ENCODE assay signal across 8 mouse cellular contexts in the genomic region with DNA sequence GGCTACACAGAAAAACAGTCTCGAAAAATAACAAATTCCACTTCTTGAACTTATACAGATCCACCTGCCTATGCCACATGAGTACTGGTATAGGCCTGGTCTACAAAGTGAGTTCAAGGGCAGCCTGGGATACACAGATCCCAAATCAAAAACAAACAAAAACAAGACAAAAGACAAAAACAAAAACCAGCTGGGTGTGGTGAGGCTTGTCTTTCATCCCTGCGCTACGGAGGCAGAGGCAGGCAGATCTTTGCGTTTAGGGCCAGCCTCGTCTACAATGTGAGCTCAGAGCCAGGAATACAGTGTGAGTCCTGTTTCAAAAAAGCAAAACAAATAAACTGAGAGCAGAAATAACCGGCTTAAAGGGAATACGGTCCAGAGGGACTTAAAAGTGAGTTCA. TPM values are rescaled to one million over a fixed set of nuclear protein-coding genes. Genes with fewer than 3 reads are reported as not detected.
DNase-seq lines count a peak whose midpoint lies in the region; ATAC-seq and TF ChIP-seq lines count a peak whose summit lies in the region.

No protein-coding gene starts in this region.

- TF ChIP-seq EP300 in lung, postnatal 0 days (IDR thresholded peaks at IDR 0.05): no peak

- TF ChIP-seq CTCF in lung, postnatal 0 days (IDR thresholded peaks at IDR 0.05): no peak

- H3K36me3 ChIP-seq in lung, postnatal 0 days (ENCODE audit: insufficient read depth, low read length): peaks cover 14% of the 10 kb centered on the region; the same call in 1 of the 2 replicates
- H3K36me3 ChIP-seq in embryonic facial prominence, embryonic 15.5 days: peaks cover 22% of the 10 kb centered on the region
- H3K36me3 ChIP-seq in limb, embryonic 13.5 days: peaks cover 23% of the 10 kb centered on the region
- peaks cover 23% of the 10 kb centered on the region for H3K36me3 ChIP-seq in stomach, embryonic 14.5 days (ENCODE audit: control insufficient read depth, insufficient read depth, low read length)

- H3K4me2 ChIP-seq in lung, postnatal 0 days (replicated peaks; ENCODE audit: low read depth, low read length): peak overlapping the region; percentile 50
- H3K4me2 ChIP-seq in embryonic facial prominence, embryonic 15.5 days (replicated peaks): peak overlapping the region; percentile 66
- H3K4me2 ChIP-seq in limb, embryonic 13.5 days (replicated peaks): peak overlapping the region; percentile 65
- H3K4me2 ChIP-seq in stomach, embryonic 14.5 days (replicated peaks; ENCODE audit: low read depth, low read length): peak overlapping the region; percentile 46

- no peak for ATAC-seq in lung, postnatal 0 days
- no peak for ATAC-seq in embryonic facial prominence, embryonic 15.5 days (ENCODE audit: insufficient number of reproducible peaks, low FRiP score, low TSS enrichment, low read depth)
- no peak for ATAC-seq in limb, embryonic 13.5 days (ENCODE audit: low FRiP score, low read depth)
- peak; percentile 2; the same call in 1 of the 2 replicates for ATAC-seq in stomach, embryonic 14.5 days (ENCODE audit: insufficient number of reproducible peaks, insufficient read depth, low FRiP score, low read depth)

- no peak for DNase-seq in lung, postnatal 0 days (ENCODE audit: low spot score)
- DNase-seq in lung, postnatal 14 days: no peak
- no peak for DNase-seq in right cerebral cortex, adult 2 months (ENCODE audit: low spot score in 2 of 2)
- no peak for DNase-seq in layer of hippocampus, adult 9-11 months
- no peak for DNase-seq in left cerebral cortex, adult 11 months (ENCODE audit: low spot score)

- no peaks in the 10 kb centered on the region for H3K27me3 ChIP-seq in lung, postnatal 0 days (replicated peaks; ENCODE audit: insufficient read depth, low read length)
- no peaks in the 10 kb centered on the region for H3K27me3 ChIP-seq in embryonic facial prominence, embryonic 15.5 days
- H3K27me3 ChIP-seq in limb, embryonic 13.5 days: no peaks in the 10 kb centered on the region
- no peaks in the 10 kb centered on the region for H3K27me3 ChIP-seq in stomach, embryonic 14.5 days (ENCODE audit: control insufficient read depth, insufficient read depth, low read length)

- peak overlapping the region; percentile 37 for H3K9ac ChIP-seq in lung, postnatal 0 days (replicated peaks; ENCODE audit: low read depth)
- H3K9ac ChIP-seq in embryonic facial prominence, embryonic 15.5 days: peak overlapping the region; percentile 24; the same call in 1 of the 2 replicates
- peak overlapping the region; percentile 64 for H3K9ac ChIP-seq in limb, embryonic 13.5 days
- H3K9ac ChIP-seq in stomach, embryonic 14.5 days (replicated peaks; ENCODE audit: low read depth, low read length): 0 out of 2 replicates have a peak overlapping the region, but pooled peaks have one; percentile 25

- H3K27ac ChIP-seq in lung, postnatal 0 days (ENCODE audit: low read length): peak overlapping the region; percentile 88
- peak overlapping the region; percentile 78 for H3K27ac ChIP-seq in embryonic facial prominence, embryonic 15.5 days (replicated peaks)
- peak overlapping the region; percentile 69; the same call in 1 of the 2 replicates for H3K27ac ChIP-seq in limb, embryonic 13.5 days
- peak overlapping the region; percentile 49; the same call in 1 of the 2 replicates for H3K27ac ChIP-seq in stomach, embryonic 14.5 days (ENCODE audit: low read length)

- peak overlapping the region; percentile 87 for H3K4me3 ChIP-seq in lung, postnatal 0 days (ENCODE audit: low read depth, low read length)
- peak overlapping the region; percentile 90 for H3K4me3 ChIP-seq in embryonic facial prominence, embryonic 15.5 days (replicated peaks)
- peak overlapping the region; percentile 90 for H3K4me3 ChIP-seq in limb, embryonic 13.5 days
- peak overlapping the region; percentile 70 for H3K4me3 ChIP-seq in stomach, embryonic 14.5 days (ENCODE audit: low read depth, low read length)

- H3K9me3 ChIP-seq in lung, postnatal 0 days (ENCODE audit: low read length): no peaks in the 10 kb centered on the region
- H3K9me3 ChIP-seq in embryonic facial prominence, embryonic 15.5 days (replicated peaks): no peaks in the 10 kb centered on the region
- no peaks in the 10 kb centered on the region for H3K9me3 ChIP-seq in limb, embryonic 13.5 days
- no peaks in the 10 kb centered on the region for H3K9me3 ChIP-seq in stomach, embryonic 14.5 days (ENCODE audit: control insufficient read depth, low read depth, low read length)

- H3K4me1 ChIP-seq in lung, postnatal 0 days (ENCODE audit: insufficient read depth, low read depth, low read length): peaks cover 11% of the 10 kb centered on the region; the same call in 1 of the 2 replicates
- peaks cover 27% of the 10 kb centered on the region for H3K4me1 ChIP-seq in embryonic facial prominence, embryonic 15.5 days
- H3K4me1 ChIP-seq in limb, embryonic 13.5 days: peaks cover 16% of the 10 kb centered on the region
- H3K4me1 ChIP-seq in stomach, embryonic 14.5 days (ENCODE audit: control insufficient read depth, insufficient read depth, low read length): peaks cover 9% of the 10 kb centered on the region

- WGBS in lung, postnatal 0 days: 59% methylated on average over 7 of the region's 7 CpGs
- WGBS in embryonic facial prominence, embryonic 15.5 days: 59% methylated on average over 7 of the region's 7 CpGs
- WGBS in limb, embryonic 13.5 days: 56% methylated on average over 7 of the region's 7 CpGs
- 62% methylated on average over 7 of the region's 7 CpGs for WGBS in stomach, embryonic 14.5 days

RNA-seq across cellular contexts. Expression of a gene that starts 0.5 kb away (rescaled TPM):
- polyA plus RNA-seq in lung, postnatal 0 days (2015; fragmentation: Nextera tagmentation; extraction: Ambion mirVana): 445 and 477 TPM in 2 replicates
- 318 and 334 TPM in 2 replicates for polyA plus RNA-seq in embryonic facial prominence, embryonic 15.5 days (2015; fragmentation: Nextera tagmentation; extraction: Ambion mirVana)
- 298 and 303 TPM in 2 replicates for polyA plus RNA-seq in limb, embryonic 13.5 days (2015; fragmentation: Nextera tagmentation; extraction: Ambion mirVana)
- 220 and 234 TPM in 2 replicates for polyA plus RNA-seq in stomach, embryonic 14.5 days (2014; fragmentation: Nextera tagmentation; extraction: Ambion mirVana)

RNA-seq across cellular contexts. Expression of a gene that starts 10.5 kb away (rescaled TPM):
- 38.5 and 39.2 TPM in 2 replicates for polyA plus RNA-seq in lung, postnatal 0 days (2015; fragmentation: Nextera tagmentation; extraction: Ambion mirVana)
- polyA plus RNA-seq in embryonic facial prominence, embryonic 15.5 days (2015; fragmentation: Nextera tagmentation; extraction: Ambion mirVana): 62.2 and 67.7 TPM in 2 replicates
- polyA plus RNA-seq in limb, embryonic 13.5 days (2015; fragmentation: Nextera tagmentation; extraction: Ambion mirVana): 69.8 and 71.9 TPM in 2 replicates
- polyA plus RNA-seq in stomach, embryonic 14.5 days (2014; fragmentation: Nextera tagmentation; extraction: Ambion mirVana): 54.0 and 56.7 TPM in 2 replicates

RNA-seq across cellular contexts. Expression of a gene that starts 41.1 kb away (rescaled TPM):
- polyA plus RNA-seq in lung, postnatal 0 days (2015; fragmentation: Nextera tagmentation; extraction: Ambion mirVana): 0.11 and 0.31 TPM in 2 replicates
- 2.2 TPM in 2 replicates for polyA plus RNA-seq in embryonic facial prominence, embryonic 15.5 days (2015; fragmentation: Nextera tagmentation; extraction: Ambion mirVana)
- polyA plus RNA-seq in limb, embryonic 13.5 days (2015; fragmentation: Nextera tagmentation; extraction: Ambion mirVana): 0.93 and 1.1 TPM in 2 replicates
- polyA plus RNA-seq in stomach, embryonic 14.5 days (2014; fragmentation: Nextera tagmentation; extraction: Ambion mirVana): 0.94 and 1.1 TPM in 2 replicates

RNA-seq across cellular contexts. Expression of a gene that starts 41.2 kb away (rescaled TPM):
- 0.80 and 1.5 TPM in 2 replicates for polyA plus RNA-seq in lung, postnatal 0 days (2015; fragmentation: Nextera tagmentation; extraction: Ambion mirVana)
- polyA plus RNA-seq in embryonic facial prominence, embryonic 15.5 days (2015; fragmentation: Nextera tagmentation; extraction: Ambion mirVana): 1.6 and 1.7 TPM in 2 replicates
- 0.24 TPM in 2 replicates for polyA plus RNA-seq in limb, embryonic 13.5 days (2015; fragmentation: Nextera tagmentation; extraction: Ambion mirVana)
- 0.84 and 1.1 TPM in 2 replicates for polyA plus RNA-seq in stomach, embryonic 14.5 days (2014; fragmentation: Nextera tagmentation; extraction: Ambion mirVana)
